Mouse (Mus musculus): ENCODE results near the gene 9130019O22Rik.
"Not testable (repeated sequence)": the region's sequence is repeated elsewhere in the genome, so short reads cannot be mapped to it uniquely, and the experiment has no call there.

Gene 9130019O22Rik

DNA sequence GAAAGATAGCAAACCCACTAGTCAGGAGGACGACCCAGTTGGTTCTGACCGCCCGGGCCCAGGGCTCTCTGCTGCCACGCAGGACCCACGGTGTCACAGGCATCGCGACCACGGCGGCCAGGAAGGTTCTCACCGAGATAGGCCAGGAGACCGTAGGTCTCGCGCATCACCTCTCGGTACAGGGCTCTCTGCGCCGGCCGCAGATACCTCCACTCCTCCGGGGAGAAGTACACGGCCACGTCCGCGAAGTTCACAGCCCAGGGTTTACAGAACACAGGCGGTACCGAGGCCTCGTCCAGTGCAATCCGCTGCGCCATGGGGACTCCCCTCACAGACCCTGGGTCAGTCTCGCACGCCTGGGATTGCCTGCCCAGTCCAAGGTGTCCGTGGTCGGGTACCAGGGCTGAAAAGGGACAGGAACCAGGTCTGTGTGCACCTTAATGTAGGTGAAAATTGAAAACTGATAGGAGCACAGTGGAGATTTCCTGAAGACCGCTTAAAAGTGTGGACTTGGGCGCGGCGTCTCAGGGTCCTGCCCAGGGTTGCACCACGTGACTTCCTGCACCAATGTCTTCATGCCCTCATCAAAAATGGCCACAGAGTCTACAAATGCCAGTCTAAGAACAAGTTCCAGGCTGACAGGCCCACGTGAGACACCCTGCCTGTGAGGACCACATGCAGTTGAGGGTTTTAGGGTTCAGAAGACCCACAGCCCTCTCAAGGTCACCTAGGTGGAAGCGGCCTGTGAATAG lies at the start of gene 9130019O22Rik:
Gene 9130019O22Rik (minus strand): TSS at position 526 of the 752 bp plus-strand sequence.
- no peak for DNase-seq (ENCODE audit: extremely low spot score, low read depth, low spot score)

DNA sequence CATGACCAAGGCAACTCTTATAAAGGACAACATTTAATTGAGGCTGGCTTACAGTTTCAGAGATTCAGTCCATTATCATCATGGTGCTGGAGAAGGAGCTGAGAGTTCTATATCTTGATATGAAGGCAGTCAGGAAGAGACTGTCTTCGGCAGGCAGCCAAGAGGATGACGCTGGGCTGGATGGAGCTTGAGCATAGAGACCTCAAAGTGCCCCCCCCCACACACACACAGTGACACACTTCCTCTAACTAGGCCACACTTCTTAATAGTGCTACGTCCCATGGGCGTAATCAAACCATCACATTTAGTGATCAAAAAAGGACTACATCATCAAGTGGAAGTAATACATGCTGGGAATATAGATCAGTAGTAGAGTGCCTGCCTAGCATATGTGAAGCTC lies 48.2 kb upstream of the 9130019O22Rik start:
- no peak for DNase-seq (ENCODE audit: extremely low spot score, low read depth, low spot score)

DNA sequence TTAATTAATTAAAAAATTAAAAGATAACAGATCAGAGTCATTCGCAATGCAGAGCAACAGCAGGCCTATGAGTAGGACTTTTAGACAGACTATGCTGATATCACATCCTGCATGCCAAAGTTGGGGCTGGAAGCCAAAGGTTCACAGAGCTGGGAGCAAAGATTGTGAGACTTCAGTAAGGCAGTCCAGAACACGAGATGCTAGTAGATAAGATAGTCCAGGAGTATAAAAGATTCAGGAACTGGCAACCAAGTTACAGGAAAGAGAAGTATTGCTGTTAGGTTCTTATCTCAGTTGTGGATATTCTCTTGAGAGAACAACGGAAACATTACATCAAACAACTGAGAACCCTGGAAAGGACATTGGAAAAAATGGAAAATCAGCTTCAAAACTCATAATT lies 39.4 kb upstream of the 9130019O22Rik start:
- no peak for DNase-seq (ENCODE audit: extremely low spot score, low read depth, low spot score)

DNA sequence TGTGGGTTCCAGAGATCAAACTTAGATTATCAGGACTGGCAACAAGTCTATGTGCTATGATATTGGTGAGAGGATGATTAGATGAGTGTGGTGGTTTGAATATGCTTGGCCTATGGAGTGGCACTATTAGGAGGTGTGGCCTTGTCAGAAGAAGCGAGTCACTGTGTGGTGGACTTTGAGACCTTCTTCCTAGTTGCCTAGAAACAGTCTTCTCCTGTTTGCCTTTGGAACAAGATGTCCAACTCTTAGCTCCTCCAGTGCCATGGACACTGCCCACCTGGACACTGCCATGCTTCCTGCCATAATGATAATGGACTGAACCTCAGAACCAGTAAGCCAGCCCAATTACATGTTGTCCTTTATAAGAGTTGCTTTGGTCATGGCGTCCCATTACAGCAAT lies 38.9 kb upstream of the 9130019O22Rik start:
- no peak for DNase-seq (ENCODE audit: extremely low spot score, low read depth, low spot score)

DNA sequence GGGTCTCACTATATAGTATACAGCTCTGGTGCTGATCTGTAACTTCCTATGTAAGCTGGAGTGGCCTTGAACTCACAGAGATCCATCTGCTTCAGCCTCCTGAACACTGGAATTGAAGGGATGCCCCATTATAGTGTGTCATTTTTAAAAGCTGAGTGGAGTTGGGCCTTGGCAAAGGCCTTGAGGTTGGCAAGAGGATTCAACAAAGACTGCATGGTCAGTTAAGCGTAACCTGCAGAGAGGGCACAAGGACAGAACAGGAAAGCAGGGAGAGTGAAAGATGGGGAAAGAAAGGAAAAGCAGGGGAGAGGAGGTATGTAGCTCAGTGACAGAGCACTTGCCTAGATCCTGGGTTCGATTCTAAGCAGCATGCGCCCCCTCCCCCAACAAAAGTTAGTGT lies 38.3 kb upstream of the 9130019O22Rik start:
- no peak for DNase-seq (ENCODE audit: extremely low spot score, low read depth, low spot score)

DNA sequence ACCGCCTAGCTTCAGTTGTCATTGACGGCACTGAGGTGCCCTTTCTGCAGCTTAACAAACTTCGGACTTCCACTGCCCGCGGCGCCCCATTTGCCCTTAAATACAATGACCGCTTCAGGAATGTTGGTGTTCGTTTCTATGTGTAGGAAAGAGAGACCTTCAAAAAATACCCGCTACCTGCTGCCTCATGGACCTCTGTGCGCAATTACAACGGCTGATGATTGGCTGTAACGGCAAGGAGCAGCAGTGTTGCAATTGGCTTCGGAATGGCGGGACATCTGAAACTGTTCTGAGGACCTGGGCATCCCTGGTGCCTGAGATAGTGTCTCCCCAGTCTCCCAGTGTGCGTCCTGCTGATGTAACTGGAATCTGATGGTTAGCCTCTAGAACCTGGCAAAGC lies 35.3 kb upstream of the 9130019O22Rik start:
- no peak for DNase-seq (ENCODE audit: extremely low spot score, low read depth, low spot score)

DNA sequence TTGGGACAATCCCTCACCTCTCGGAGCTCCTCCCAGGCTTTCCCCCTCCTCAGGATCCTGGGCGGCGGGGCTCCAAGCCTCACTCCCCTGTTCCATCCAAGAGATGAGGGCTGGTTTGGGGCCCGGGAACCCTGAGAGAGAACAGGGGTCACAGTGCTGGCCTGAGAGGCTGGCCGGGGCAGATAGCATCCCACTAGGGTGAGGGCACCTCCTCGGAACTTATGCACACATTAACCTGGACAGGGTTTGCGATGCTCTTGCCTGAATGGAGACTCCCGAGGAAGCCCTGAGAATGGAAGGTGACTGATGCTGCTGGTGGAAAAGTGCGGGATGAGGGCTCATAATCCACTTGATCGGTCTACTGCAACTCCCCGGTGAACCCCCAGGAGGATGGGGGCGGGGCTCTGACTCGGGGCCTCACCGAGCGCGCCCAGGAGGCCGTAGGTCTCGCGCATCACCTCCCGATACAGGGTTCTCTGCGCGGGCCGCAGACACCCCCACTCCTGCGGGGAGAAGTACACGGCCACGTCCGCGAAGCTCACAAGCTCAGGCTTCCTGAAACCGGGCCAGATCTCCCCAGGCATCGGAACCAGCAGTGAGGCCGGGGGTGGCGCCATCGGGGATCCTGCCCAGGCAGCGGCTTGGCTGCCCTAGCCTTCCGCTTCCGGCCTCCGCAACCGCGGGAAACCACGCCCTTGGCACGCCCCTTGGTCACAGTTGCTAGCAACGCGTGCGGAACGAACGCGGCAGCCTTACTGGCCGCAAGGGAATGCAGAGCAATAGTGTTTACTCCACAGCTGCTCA lies 34.6 kb upstream of the 9130019O22Rik start, which contains the start of gene Zfp688:
Gene Zfp688 (minus strand): TSS at position 681 of the 804 bp plus-strand sequence.
- DNase-seq (ENCODE audit: extremely low spot score, low read depth, low spot score), result peak; percentile 58

DNA sequence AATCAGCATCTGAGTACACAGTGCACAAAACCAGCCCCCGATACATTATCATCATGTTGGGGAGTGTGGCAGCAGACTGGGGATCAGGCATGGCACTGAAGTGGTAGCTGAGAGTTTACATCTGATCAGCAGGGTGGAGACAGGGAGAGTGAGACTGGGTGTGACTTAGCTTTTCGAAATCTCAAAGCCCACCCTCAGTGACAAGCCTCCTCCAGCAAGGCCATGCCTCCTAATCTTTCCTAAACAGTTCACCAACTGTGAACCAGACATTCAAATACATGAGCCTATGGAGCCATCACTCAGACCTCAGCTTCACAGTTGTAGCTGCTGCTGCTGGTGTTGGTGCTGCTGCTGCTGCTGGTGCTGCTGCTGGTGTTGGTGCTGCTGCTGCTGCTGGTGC lies 24.5 kb upstream of the 9130019O22Rik start:
- DNase-seq (ENCODE audit: extremely low spot score, low read depth, low spot score), result no peak

DNA sequence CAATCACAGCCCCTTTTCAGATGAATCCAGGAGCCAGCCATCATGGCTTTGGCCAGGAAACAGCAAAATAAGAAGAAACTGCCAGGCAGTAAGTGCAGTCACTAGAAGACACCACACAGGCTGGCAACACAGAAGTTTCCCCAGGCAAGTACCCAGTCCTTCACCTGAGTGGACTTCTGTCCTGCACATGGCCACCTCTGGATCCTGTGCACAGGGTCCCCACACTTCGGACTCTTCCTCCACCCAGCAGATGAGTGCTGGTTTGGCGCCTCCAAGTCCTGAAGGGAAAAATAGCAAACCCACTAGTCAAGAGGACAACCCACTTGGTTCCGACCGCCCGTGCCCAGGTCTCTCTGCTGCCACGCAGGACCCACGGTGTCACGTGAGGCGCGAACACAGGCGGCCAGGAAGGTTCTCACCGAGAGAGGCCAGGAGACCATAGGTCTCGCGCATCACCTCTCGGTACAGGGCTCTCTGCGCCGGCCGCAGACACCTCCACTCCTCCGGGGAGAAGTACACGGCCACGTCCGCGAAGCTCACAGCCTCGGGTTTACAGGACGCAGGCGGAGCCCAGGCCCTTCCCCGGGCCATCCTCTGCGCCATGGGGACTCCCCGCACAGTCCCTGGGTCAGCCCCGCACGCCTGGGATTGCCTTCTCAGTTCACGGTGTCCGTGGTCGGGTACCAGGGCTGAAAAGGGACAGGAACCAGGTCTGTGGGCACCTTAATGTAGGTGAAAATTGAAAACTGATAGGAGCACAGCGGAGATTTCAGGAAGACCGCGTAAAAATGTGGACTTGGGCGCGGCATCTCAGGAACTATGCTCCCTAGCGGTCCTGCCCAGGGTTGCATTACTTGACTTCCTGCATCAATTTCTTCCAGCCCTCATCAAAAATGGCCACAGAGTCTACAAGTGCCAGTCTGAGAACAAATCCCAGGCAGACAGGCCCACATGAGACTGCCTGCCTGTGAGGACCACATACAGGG lies 19.3 kb upstream of the 9130019O22Rik start, which contains the start of gene Zfp764:
Gene Zfp764 (minus strand): TSS at position 821 of the 986 bp plus-strand sequence.
- peak; percentile 75 for DNase-seq (ENCODE audit: extremely low spot score, low read depth, low spot score)

DNA sequence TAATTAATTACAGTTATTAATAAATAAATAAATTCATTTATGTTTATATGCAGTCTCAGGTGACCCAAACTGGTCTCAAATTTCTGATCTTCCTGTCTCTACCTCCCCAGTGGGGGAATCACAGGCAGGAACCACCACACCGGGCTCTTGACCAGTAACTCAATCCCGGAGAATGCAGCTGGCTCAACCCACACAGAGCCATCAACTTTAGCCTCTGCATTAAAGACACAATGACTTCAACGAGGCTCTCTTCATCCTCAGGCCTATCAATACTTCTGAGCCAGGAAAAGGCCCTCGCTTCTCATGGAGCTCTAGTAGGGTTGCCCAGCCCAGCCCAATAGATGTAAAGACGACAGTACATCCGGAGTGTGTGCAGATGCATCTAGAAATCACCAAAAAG lies 17.1 kb upstream of the 9130019O22Rik start:
- not testable (repeated sequence) for DNase-seq (ENCODE audit: extremely low spot score, low read depth, low spot score)

DNA sequence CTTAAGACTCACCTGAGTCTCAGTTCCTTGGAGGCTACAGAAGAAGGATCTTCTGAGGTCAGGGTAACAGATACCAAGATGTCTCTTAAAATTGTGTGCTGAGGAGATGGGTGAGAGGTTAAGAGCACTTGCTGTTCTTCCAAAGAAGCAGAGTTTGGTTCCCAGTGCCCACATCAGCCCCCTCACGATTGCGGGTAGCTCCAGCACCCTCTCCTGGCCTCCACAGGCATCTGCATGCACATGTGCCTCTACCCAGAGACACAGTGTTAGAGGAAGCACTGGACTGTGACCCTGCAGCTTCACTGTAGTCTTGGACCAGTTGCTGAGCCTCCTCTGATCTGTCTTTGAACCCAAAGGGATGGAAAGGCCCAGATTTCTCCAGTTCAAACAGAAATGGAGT lies 16.0 kb upstream of the 9130019O22Rik start:
- no peak for DNase-seq (ENCODE audit: extremely low spot score, low read depth, low spot score)

DNA sequence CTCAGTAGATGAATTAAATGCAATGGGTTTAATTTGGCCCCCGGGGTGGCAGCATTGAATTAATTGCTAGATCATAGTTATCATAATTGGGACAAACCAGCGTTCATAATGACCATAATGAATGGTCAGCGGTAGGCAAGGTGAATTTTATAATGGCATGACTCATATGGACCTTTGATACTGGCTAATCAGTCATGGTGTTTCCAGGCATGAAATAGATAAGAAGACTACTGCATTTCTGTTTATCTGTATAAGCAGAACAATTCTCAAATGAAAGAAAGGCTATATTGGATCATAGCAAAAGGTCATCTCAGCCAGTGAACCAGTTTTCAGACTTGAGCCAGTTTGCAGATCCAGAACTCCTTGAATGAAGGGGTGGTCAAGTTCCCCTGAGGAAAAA lies 13.4 kb upstream of the 9130019O22Rik start:
- DNase-seq (ENCODE audit: extremely low spot score, low read depth, low spot score), result no peak

DNA sequence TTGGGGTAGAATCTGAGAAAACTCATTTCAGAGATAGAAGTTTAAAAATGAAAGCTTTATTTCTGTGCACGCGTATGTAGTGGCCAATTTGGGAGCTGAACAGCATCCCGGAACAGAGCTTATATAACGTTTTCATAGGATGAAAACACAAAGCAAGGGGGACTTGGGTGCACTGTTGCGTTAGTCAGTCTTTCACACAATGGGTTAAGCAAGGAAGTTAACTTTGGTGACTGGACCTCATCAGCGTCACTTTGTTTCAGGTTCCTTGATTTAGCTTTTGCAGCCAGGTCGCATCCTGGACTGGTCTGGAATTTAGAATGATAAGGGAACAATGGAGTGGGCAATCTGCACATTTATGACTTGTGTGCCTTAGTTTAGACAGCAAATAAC lies 7.0 kb upstream of the 9130019O22Rik start:
- DNase-seq (ENCODE audit: extremely low spot score, low read depth, low spot score), result no peak

DNA sequence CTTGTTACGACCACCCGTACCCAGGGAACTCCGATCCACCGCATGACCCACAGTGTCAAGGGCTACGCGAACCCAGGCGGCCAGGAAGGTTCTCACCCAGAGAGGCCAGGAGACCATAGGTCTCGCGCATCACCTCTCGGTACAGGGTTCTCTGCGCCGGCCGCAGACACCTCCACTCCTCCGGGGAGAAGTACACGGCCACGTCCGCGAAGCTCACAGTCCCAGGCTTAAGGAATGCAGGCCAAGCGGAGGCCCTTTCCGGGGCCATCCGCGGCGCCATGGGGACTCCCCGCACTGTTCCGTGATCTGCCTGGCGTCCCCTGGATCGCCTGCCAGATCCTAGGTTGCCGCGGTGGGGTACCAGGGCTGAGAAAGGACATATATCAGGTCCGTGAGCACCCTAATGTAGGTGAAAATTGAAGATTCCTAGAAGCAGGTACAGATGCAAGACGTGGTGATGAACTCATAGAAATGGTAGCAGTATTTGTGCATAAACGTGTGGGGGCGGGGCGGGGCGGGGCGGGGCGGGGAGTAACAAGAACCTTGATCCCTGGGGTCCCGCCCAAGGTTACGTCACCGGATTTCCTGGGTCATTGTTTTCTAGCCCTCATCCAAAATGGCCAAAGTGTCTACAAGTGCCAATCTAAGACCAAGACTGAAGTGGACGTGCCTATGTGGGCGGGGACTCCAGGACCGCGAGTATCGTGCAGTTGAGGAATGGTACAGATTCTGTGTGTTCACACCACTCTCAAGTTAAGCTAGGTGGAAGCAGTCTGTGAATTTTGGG lies 6.4 kb upstream of the 9130019O22Rik start, which contains the start of gene E430018J23Rik:
Gene E430018J23Rik (minus strand): TSS at position 473 of the 787 bp plus-strand sequence.
- DNase-seq (ENCODE audit: extremely low spot score, low read depth, low spot score), result peak; percentile 97

DNA sequence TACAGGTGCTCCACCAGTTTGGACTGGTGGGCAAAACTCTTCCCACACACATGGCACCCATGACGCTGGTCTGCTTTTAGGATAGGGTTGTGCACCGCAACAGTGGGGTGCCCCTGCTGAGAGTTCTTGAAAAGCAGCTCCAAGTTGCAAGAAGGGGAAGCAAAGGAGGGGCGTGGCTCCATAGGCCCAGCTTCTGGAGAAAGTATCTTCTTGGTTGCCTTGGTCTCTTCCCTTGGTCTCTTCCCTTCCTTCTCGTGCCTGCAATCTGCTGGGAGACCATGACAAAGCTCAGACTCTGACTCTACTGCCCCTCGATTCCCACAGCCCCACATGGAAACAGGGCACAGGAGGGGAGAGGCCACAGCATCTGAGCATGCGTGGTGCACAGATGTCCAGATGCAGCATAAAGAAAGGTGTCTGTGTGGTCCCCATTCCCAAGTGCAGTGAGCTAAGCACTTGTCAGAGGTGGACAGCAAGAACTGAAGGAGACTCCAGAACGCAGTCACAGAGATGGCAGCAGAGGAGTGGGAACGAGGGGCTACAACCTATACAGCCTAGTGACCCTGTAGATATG lies 5.4 kb upstream of the 9130019O22Rik start:
- no peak for DNase-seq (ENCODE audit: extremely low spot score, low read depth, low spot score)

DNA sequence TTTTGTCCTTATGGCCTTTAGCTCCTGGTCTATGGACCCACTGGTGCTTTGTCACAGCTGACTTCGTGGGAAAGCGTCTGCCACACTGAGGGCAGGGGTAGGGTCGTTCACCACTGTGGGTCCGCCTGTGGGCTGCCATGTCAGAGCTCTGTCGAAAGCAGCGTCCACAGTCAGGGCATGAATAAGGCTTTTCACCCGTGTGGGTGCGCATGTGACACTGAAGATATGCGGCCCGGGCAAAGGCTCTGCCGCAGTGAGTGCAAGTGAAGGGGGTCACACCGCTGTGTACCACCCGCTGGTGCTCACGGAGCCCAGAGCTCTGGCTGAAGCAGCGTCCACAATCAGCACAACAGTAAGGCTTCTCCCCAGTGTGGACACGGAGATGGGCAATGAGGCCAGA lies 4.6 kb upstream of the 9130019O22Rik start:
- DNase-seq (ENCODE audit: extremely low spot score, low read depth, low spot score), result no peak

DNA sequence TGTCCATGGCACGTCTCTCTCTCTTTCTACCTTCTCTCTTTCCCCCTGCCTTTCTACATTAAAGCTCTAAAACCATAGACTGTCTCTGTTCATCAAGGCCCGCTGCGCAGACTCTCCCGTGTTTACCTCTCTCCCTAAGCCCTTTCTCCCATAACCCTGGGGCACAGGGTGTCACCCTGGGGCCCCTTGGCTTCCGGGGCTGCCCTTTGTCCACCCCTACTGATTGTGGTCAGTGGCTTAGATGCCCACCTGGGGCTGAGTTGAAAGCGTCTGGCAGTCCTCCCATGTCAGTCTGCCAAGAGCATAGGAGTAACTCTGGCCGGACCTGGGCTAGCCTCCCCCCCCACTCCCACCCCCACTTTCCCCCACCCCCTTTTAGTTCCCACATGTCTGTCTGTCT lies 3.3 kb upstream of the 9130019O22Rik start:
- no peak for DNase-seq (ENCODE audit: extremely low spot score, low read depth, low spot score)

DNA sequence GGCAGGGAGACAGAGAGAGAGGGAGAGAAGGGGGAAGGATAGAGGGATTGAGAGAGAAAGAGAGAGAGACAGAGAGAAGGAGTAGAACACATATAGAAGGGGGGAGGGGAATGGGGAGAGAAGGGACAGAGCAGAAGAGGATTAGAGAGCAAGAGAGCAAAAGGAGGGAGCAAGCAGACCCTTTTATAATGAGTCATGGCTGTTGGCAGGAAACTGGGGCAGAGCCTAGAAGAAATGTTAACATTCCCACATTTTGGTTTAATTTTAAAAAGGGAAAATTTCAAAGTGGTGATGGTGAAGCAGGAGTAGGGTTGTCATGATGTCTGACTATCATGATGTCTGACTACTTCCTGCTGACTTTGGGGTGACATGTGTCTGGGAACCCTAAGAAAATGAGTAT lies 1.2 kb upstream of the 9130019O22Rik start:
- not testable (repeated sequence) for DNase-seq (ENCODE audit: extremely low spot score, low read depth, low spot score)

DNA sequence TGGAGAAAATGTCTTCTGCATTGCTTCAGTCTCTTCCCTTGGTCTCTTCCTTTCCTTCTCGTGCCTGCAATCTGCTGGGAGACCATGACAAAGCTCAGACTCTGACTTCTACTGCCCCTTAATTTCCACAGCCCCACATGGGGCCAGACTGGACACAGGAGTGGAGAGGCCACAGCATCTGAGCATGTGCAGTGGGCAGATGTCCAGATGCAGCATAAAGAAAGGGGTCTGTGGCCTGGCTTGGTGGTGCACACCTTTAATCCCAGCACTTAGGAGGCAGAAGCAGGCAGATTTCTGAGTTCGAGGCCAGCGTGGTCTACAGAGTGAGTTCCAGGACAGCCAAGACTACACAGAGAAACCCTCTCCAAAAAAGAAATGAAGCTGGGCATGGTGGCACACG lies 1.4 kb downstream of the 9130019O22Rik start:
- not testable (repeated sequence) for DNase-seq (ENCODE audit: extremely low spot score, low read depth, low spot score)
